Mouse (Mus musculus): ENCODE data around the gene Spp1.

GRCm38 (mm10) chr5:104403351-104403750 lies 31.6 kb upstream of the Spp1 start:
- TF ChIP-seq CTCF (IDR thresholded peaks at IDR 0.05; ENCODE audit: low read depth) = no peak
- TF ChIP-seq EP300 (IDR thresholded peaks at IDR 0.05; ENCODE audit: low read depth) = no peak
